Mouse (Mus musculus): ENCODE data around the gene Ddx60. TPM values are rescaled to one million over a fixed set of nuclear protein-coding genes. Genes with fewer than 3 reads are reported as not detected.

The Ddx60 gene
- polyA plus RNA-seq, 2 experiments, result 0.17 to 0.38 TPM

GRCm38 (mm10) chr8:61917287-61917686, 10.6 kb upstream of the Ddx60 start:
- no peak for TF ChIP-seq CTCF (IDR thresholded peaks at IDR 0.05; ENCODE audit: low read depth)
- no peak for TF ChIP-seq EP300 (IDR thresholded peaks at IDR 0.05; ENCODE audit: low read depth)
- Histone ChIP-seq H3K36me3 (replicated peaks; ENCODE audit: control insufficient read depth, insufficient read depth, low read depth) (no peaks in the 10 kb centered on the region), H3K4me2 (ENCODE audit: low read depth) (no peak overlapping the region), H3K27ac (no peak overlapping the region), H3K9ac (replicated peaks) (no peak overlapping the region), H3K4me3 (ENCODE audit: insufficient read depth in 1 of 2, low read depth in 2 of 2, low read length in 2 of 2) (no peak overlapping the region), H3K4me1 (replicated peaks; ENCODE audit: control insufficient read depth in 2 of 2, insufficient read depth in 2 of 2, low read length in 1 of 2) (no peaks in the 10 kb centered on the region), H3K27me3 (ENCODE audit: control insufficient read depth, insufficient read depth, low read length) (no peaks in the 10 kb centered on the region), H3K9me3 (ENCODE audit: control insufficient read depth, low read length) (no peaks in the 10 kb centered on the region)
- ATAC-seq (ENCODE audit: insufficient read depth) (no peak), DNase-seq (ENCODE audit: low read depth in 3 of 3, low spot score in 3 of 3) (no peak)
- whole genome bisulfite sequencing (ENCODE audit: insufficient replicate concordance), result 76% methylated on average over 4 of the region's 4 CpGs

- no peak for TF ChIP-seq EP300 (IDR thresholded peaks at IDR 0.05; ENCODE audit: low read depth)
- no peak for TF ChIP-seq CTCF (IDR thresholded peaks at IDR 0.05; ENCODE audit: low read depth)
- Histone ChIP-seq H3K9me3 (ENCODE audit: control insufficient read depth, low read length) (no peaks in the 10 kb centered on the region), H3K36me3 (replicated peaks; ENCODE audit: control insufficient read depth, insufficient read depth, low read depth) (no peaks in the 10 kb centered on the region), H3K4me2 (ENCODE audit: low read depth) (no peak overlapping the region), H3K27me3 (ENCODE audit: control insufficient read depth, insufficient read depth, low read length) (no peaks in the 10 kb centered on the region), H3K27ac (no peak overlapping the region), H3K4me1 (replicated peaks; ENCODE audit: control insufficient read depth in 2 of 2, insufficient read depth in 2 of 2, low read length in 1 of 2) (no peaks in the 10 kb centered on the region), H3K4me3 (ENCODE audit: insufficient read depth in 1 of 2, low read depth in 2 of 2, low read length in 2 of 2) (no peak overlapping the region), H3K9ac (replicated peaks) (no peak overlapping the region)
- 66% methylated on average over 2 of the region's 2 CpGs for WGBS (ENCODE audit: insufficient replicate concordance)
- no peak for ATAC-seq (ENCODE audit: insufficient read depth)
- no peak for DNase-seq (ENCODE audit: low read depth in 3 of 3, low spot score in 3 of 3)
These were observed 8.6 kb upstream of the Ddx60 start for GRCm38 (mm10) chr8:61919145-61919788.

GRCm38 (mm10) chr8:61920389-61920788, 7.5 kb upstream of the Ddx60 start:
- DNase-seq (ENCODE audit: low read depth in 3 of 3, low spot score in 3 of 3), result no peak
- Histone ChIP-seq H3K9ac (replicated peaks) (no peak overlapping the region), H3K9me3 (ENCODE audit: control insufficient read depth, low read length) (no peaks in the 10 kb centered on the region), H3K4me1 (replicated peaks; ENCODE audit: control insufficient read depth in 2 of 2, insufficient read depth in 2 of 2, low read length in 1 of 2) (no peaks in the 10 kb centered on the region), H3K27ac (no peak overlapping the region), H3K36me3 (replicated peaks; ENCODE audit: control insufficient read depth, insufficient read depth, low read depth) (no peaks in the 10 kb centered on the region), H3K4me2 (ENCODE audit: low read depth) (no peak overlapping the region), H3K4me3 (ENCODE audit: insufficient read depth in 1 of 2, low read depth in 2 of 2, low read length in 2 of 2) (no peak overlapping the region), H3K27me3 (ENCODE audit: control insufficient read depth, insufficient read depth, low read length) (no peaks in the 10 kb centered on the region)
- WGBS (ENCODE audit: insufficient replicate concordance), result 54% methylated on average over 7 of the region's 7 CpGs
- no peak for ATAC-seq (ENCODE audit: insufficient read depth)
- no peak for TF ChIP-seq EP300 (IDR thresholded peaks at IDR 0.05; ENCODE audit: low read depth)

DNA sequence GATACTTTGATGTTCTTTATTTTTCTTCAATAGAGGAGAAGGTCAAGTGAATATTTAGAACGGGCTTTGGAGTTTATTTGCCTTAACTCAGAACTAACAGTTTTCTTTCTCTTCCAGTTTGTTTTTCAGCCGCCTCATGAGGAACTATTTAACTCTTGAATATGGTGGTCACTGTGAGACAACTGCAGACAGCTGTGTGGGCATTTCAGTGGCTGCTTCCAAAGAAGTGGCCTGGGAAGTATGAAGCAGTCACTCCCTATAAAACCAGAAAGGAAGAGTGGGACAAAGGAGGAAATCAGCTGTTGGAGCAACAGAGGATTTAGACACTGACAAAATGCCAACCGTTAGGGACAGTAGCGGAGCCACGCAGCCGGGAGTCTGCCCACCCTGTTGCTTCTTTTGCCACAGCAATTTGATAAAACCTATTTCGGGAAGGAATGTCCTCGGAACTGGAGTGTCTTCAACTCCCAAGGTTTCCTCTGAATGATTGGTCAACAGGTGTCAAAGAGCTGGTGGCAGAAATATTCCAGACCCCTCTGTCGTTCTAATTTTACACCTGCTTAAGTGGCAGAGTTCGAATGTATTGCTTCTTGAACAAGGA, 6.3 kb upstream of the Ddx60 start:
- Histone ChIP-seq H3K4me1 (replicated peaks; ENCODE audit: control insufficient read depth in 2 of 2, insufficient read depth in 2 of 2, low read length in 1 of 2) (no peaks in the 10 kb centered on the region), H3K9me3 (ENCODE audit: control insufficient read depth, low read length) (no peaks in the 10 kb centered on the region), H3K36me3 (replicated peaks; ENCODE audit: control insufficient read depth, insufficient read depth, low read depth) (no peaks in the 10 kb centered on the region), H3K27ac (no peak overlapping the region), H3K9ac (replicated peaks) (no peak overlapping the region), H3K4me3 (ENCODE audit: insufficient read depth in 1 of 2, low read depth in 2 of 2, low read length in 2 of 2) (no peak overlapping the region), H3K27me3 (ENCODE audit: control insufficient read depth, insufficient read depth, low read length) (no peaks in the 10 kb centered on the region), H3K4me2 (ENCODE audit: low read depth) (no peak overlapping the region)
- DNase-seq (ENCODE audit: low read depth in 3 of 3, low spot score in 3 of 3) (no peak), ATAC-seq (ENCODE audit: insufficient read depth) (no peak)
- 64% methylated on average over 10 of the region's 10 CpGs for WGBS (ENCODE audit: insufficient replicate concordance)
- TF ChIP-seq EP300 (IDR thresholded peaks at IDR 0.05; ENCODE audit: low read depth) (no peak), CTCF (IDR thresholded peaks at IDR 0.05; ENCODE audit: low read depth) (no peak)

DNA sequence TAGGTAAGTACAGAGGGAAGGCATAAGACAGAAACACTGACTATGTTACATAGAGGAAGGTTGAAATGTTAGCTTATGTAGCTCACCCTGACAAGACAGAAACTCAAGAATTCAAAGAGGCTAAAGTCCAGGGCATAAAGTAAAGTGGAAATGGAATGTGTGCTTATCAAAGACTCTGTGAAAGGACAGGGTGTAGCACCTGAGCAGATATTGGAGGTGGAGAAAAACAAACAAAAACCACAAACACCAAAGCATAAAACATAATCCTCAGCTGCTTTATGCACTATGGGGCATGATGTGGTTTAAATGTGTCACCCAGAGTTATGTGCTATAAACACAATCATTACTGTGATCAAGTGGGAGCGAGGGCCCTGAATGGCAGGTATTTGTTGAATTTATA, 3.4 kb upstream of the Ddx60 start:
- TF ChIP-seq EP300 (IDR thresholded peaks at IDR 0.05; ENCODE audit: low read depth) (no peak), CTCF (IDR thresholded peaks at IDR 0.05; ENCODE audit: low read depth) (no peak)
- no peaks in the 10 kb centered on the region for H3K36me3 ChIP-seq (replicated peaks; ENCODE audit: control insufficient read depth, insufficient read depth, low read depth)
- DNase-seq (ENCODE audit: low read depth in 3 of 3, low spot score in 3 of 3) (no peak), ATAC-seq (ENCODE audit: insufficient read depth) (no peak)
- H3K4me1 ChIP-seq (replicated peaks; ENCODE audit: control insufficient read depth in 2 of 2, insufficient read depth in 2 of 2, low read length in 1 of 2), result no peaks in the 10 kb centered on the region
- H3K9me3 ChIP-seq (ENCODE audit: control insufficient read depth, low read length), result no peaks in the 10 kb centered on the region
- WGBS (ENCODE audit: insufficient replicate concordance), result 54% methylated on average over 1 of the region's 1 CpGs
- no peak overlapping the region for H3K4me3 ChIP-seq (ENCODE audit: insufficient read depth in 1 of 2, low read depth in 2 of 2, low read length in 2 of 2)
- H3K9ac ChIP-seq (replicated peaks), result no peak overlapping the region
- H3K27me3 ChIP-seq (ENCODE audit: control insufficient read depth, insufficient read depth, low read length), result no peaks in the 10 kb centered on the region
- H3K27ac ChIP-seq, result no peak overlapping the region
- H3K4me2 ChIP-seq (ENCODE audit: low read depth), result no peak overlapping the region

Data from liver, embryonic 14.5 days (tissue).